Mouse (Mus musculus) liver, embryonic 12.5 days (tissue): Measurements from ENCODE around the gene Brca2. TPM values are rescaled to one million over a fixed set of nuclear protein-coding genes. Genes with fewer than 3 reads are reported as not detected.

Experiments used
- ATAC-seq: fragments of 200-750 bp; cut with Nextera tagmentation; 2 replicates; pipeline ENCODE4 v1.8.0; 2017; ENCODE audit warnings: moderate number of reproducible peaks, mild to moderate bottlenecking, moderate library complexity
- H3K27ac ChIP-seq: fragments of 300-500 bp; sonication (generic); 2 replicates; pipeline ENCODE4 v1.5.1; 2016; ENCODE audit warnings: mild to moderate bottlenecking
- H3K27me3 ChIP-seq: fragments of 300-500 bp; sonication (generic); replicated peaks from 2 replicates; pipeline ENCODE4 v1.6.1; 2016; ENCODE audit warnings: mild to moderate bottlenecking, moderate library complexity
- H3K36me3 ChIP-seq: fragments of 300-500 bp; sonication (generic); 2 replicates; pipeline ENCODE4 v1.6.1; 2016; ENCODE audit warnings: mild to moderate bottlenecking, moderate library complexity
- H3K4me1 ChIP-seq: fragments of 300-500 bp; sonication (generic); 2 replicates; pipeline ENCODE4 v1.6.1; 2016
- H3K4me2 ChIP-seq: fragments of 300-500 bp; sonication (generic); 2 replicates; pipeline ENCODE4 v1.6.1; 2016; ENCODE audit warnings: mild to moderate bottlenecking, moderate library complexity
- H3K4me3 ChIP-seq: fragments of 300-500 bp; sonication (generic); 2 replicates; pipeline ENCODE4 v1.5.1; 2016; ENCODE audit warnings: mild to moderate bottlenecking, moderate library complexity
- H3K9ac ChIP-seq: fragments of 300-500 bp; sonication (generic); 2 replicates; pipeline ENCODE4 v1.6.1; 2016; ENCODE audit warnings: mild to moderate bottlenecking, moderate library complexity
- H3K9me3 ChIP-seq: fragments of 300-500 bp; sonication (generic); replicated peaks from 2 replicates; pipeline ENCODE4 v1.6.1; 2016; ENCODE audit warnings: mild to moderate bottlenecking, moderate library complexity
- WGBS: fragments of 180-500 bp; shearing (Covaris S2); methylation state at CpG from one replicate; pipeline ENCODE4 v1.1.7; 2016; ENCODE audit not compliant: insufficient replicate concordance; 5-methylcytosine and 5-hydroxymethylcytosine counted together
- polyA plus RNA-seq: library from polyadenylated mRNA; unstranded; fragments of >200 nt; fragmentation: Nextera tagmentation; extraction: Ambion mirVana; gene quantifications from 2 replicates; pipeline ENCODE4 v1.2.1, GENCODE M21; 2016

The Brca2 gene
- polyA plus RNA-seq, 1 experiment from 2014 or later = 26.8 TPM

DNA sequence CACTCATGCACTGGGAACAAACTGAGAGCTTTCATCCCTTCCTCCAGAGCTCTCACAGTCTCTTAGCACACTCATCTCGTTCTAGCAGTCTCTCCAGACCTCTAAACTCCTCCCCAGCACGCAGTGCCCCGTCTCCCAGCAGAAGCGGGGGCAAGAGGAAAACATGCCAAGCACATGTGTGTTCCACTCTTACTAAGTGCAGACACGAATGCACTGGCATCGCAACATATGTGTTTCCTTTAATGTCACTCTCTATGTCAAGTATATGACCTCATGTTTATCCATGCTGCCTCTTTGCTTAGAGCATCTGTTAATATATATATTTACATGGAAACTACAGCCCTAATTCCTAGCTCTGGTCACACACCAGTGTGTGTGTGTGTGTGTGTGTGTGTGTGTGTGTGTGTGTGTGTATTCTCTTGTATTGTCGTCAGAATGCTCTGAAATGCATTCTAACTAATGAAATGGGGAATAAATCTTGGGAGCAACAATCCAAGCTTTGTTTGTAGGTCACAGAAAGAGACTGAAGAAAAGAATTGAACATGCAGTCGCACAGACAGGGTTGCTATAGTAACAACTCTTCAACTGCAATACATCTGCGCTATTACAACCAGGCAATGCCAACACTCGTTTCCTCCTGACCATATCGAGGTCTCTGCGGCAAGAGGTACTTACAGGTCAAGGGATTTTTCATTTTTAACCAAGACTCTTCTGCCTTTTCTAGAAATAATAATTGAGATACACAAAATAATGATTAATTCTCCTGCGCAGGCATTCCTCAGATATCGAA is 79.2 kb downstream of the Brca2 start:
- H3K4me1 ChIP-seq = peaks cover 30% of the 10 kb centered on the region
- no peak overlapping the region for H3K4me2 ChIP-seq
- H3K9me3 ChIP-seq = no peaks in the 10 kb centered on the region
- no peaks in the 10 kb centered on the region for H3K36me3 ChIP-seq
- H3K27ac ChIP-seq = no peak overlapping the region
- no peak overlapping the region for H3K9ac ChIP-seq
- no peaks in the 10 kb centered on the region for H3K27me3 ChIP-seq
- no peak overlapping the region for H3K4me3 ChIP-seq
- ATAC-seq = no peak
- WGBS = 80% methylated on average over 14 of the region's 14 CpGs

DNA sequence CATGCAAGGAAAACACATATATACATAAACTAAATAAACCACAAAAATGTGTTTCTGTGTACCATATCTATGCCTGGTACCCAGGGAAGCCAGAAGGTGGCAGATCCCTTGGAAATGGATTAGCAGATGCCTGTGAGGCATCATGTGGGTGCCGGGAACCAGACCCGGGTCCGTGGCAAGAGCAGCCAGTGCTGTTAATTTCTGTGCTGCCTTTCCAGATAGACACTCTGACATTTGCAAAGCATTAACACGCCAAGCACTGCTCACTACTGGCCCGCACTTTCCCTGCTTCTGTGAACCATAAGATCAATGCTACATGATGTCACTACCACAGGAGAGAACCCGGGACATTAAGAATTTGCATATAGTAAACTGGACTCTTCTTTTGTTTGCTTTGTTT is 83.7 kb downstream of the Brca2 start:
- Histone ChIP-seq H3K27ac (no peak overlapping the region), H3K4me3 (no peak overlapping the region), H3K9ac (no peak overlapping the region), H3K4me2 (no peak overlapping the region), H3K36me3 (no peaks in the 10 kb centered on the region), H3K9me3 (no peaks in the 10 kb centered on the region), H3K4me1 (no peaks in the 10 kb centered on the region), H3K27me3 (no peaks in the 10 kb centered on the region)
- 87% methylated on average over 6 of the region's 6 CpGs for WGBS
- ATAC-seq = no peak

DNA sequence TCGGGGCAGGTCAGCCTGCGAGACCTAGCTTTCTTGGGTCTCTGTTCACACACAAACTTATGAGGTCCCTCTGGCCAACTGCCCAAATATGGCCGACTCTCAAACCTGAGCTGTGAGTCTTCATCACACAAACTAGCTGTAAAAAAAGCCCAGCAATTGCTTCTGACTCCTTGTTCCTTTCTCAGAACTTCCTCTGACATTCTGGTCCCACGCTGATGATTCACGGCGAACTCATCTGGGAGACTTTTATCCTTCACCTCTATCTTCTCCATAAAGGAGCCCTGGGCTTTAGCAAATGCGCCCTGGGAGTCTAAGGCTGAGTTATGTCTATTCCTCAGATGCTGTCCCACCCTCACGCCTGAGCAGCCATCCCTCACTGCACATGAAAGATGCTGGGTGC is 85.2 kb downstream of the Brca2 start:
- Histone ChIP-seq H3K9ac (no peak overlapping the region), H3K4me1 (no peaks in the 10 kb centered on the region), H3K27me3 (no peaks in the 10 kb centered on the region), H3K27ac (no peak overlapping the region), H3K36me3 (no peaks in the 10 kb centered on the region), H3K4me3 (no peak overlapping the region), H3K4me2 (no peak overlapping the region), H3K9me3 (no peaks in the 10 kb centered on the region)
- ATAC-seq = no peak
- WGBS = 83% methylated on average over 8 of the region's 8 CpGs

DNA sequence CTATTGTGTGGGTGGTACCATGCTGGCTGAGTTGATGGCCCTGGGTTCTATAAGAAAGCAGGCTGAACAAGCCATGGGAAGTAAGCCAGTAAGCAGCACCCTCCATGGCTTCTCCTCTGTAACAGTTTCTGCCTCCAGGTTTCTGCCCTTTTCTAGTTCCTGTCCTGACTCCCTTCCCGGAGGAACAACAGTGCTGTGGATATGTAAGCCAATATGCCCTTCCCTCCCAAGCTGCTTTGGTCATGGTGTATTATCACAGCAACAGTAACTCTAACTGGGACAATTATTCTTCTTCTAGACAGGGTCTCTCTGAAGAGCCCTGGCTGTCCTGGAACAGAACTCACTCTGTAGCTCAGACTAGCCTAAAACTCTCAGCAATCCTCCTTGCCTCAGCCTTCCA is 88.7 kb downstream of the Brca2 start:
- Histone ChIP-seq H3K4me2 (no peak overlapping the region), H3K9me3 (no peaks in the 10 kb centered on the region), H3K4me3 (no peak overlapping the region), H3K4me1 (no peaks in the 10 kb centered on the region), H3K9ac (no peak overlapping the region), H3K36me3 (no peaks in the 10 kb centered on the region), H3K27me3 (no peaks in the 10 kb centered on the region), H3K27ac (no peak overlapping the region)
- 55% methylated on average over 1 of the region's 1 CpGs for WGBS
- no peak for ATAC-seq

DNA sequence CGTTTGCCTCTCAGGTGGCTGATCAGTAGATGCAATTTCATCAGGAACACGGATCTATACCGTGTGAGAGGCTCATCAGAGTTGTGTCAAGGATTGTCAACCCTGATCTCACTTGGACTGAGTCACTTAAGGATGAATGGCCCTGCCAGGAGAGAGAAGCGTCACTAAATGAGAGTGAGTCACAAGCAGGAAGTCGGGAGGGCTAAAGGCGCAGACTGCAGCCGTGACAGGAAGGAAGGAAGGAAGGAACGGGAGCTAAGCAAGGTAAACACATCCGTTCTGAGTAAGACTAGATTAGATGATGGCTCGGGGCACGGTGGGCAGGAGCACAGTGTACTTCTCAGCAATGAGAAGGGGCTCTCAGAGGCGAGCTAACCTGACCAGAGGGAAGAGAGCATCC is 89.3 kb downstream of the Brca2 start:
- ATAC-seq = no peak; the same call in 1 of the 2 replicates
- Histone ChIP-seq H3K9me3 (no peaks in the 10 kb centered on the region), H3K27ac (no peak overlapping the region), H3K4me2 (0 out of 2 replicates have a peak overlapping the region, but pooled peaks have one; percentile 11), H3K4me3 (no peak overlapping the region), H3K4me1 (no peaks in the 10 kb centered on the region), H3K9ac (no peak overlapping the region; the same call in 1 of the 2 replicates), H3K36me3 (no peaks in the 10 kb centered on the region), H3K27me3 (no peaks in the 10 kb centered on the region)
- 19% methylated on average over 12 of the region's 12 CpGs for WGBS

DNA sequence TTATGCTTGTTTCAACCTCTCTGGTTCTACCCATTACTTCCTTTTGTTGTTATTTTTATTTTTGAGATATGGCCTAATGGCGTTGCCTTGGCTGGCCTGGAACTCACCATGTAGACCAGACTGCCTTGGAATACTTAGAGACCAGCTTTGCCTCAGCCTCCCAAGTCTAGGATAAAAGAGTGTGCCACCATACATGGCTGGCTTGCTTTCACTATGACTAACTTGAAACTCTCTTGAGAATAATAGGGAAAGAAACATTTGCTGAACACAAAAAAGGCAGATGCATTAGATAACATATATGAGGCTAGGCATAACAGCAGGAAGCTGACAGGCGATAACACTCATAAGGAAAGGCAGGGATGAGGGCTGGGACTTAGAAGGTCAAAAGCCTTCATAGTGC is 91.6 kb downstream of the Brca2 start:
- Histone ChIP-seq H3K27me3 (no peaks in the 10 kb centered on the region), H3K4me2 (no peak overlapping the region), H3K4me1 (no peaks in the 10 kb centered on the region), H3K27ac (0 out of 2 replicates have a peak overlapping the region, but pooled peaks have one; percentile 36), H3K9me3 (no peaks in the 10 kb centered on the region), H3K4me3 (no peak overlapping the region), H3K36me3 (no peaks in the 10 kb centered on the region), H3K9ac (no peak overlapping the region)
- WGBS = 66% methylated on average over 2 of the region's 2 CpGs
- ATAC-seq = no peak

DNA sequence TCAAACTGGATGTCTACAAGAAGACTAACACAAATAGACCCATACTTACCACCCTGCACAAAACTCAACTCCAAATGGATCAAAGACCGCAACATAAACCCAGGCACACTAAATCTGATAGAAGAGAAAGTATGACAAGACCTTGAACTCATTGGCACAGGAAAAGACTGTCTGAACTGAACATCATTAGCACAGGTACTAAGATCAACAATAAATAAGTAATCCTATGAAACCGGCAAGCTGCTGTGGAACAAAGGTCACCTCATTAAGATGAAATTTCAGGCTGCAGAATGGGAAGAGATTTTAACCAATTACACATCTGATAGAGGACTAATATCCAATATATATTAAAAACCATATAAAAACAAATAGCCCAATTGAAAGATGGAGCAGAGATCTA is 93.8 kb downstream of the Brca2 start:
- no peak for ATAC-seq
- Histone ChIP-seq H3K4me2 (no peak overlapping the region), H3K9ac (no peak overlapping the region), H3K27me3 (no peaks in the 10 kb centered on the region), H3K36me3 (no peaks in the 10 kb centered on the region), H3K9me3 (no peaks in the 10 kb centered on the region), H3K4me3 (no peak overlapping the region), H3K4me1 (no peaks in the 10 kb centered on the region), H3K27ac (no peak overlapping the region)
- WGBS = 88% methylated on average over 2 of the region's 2 CpGs

DNA sequence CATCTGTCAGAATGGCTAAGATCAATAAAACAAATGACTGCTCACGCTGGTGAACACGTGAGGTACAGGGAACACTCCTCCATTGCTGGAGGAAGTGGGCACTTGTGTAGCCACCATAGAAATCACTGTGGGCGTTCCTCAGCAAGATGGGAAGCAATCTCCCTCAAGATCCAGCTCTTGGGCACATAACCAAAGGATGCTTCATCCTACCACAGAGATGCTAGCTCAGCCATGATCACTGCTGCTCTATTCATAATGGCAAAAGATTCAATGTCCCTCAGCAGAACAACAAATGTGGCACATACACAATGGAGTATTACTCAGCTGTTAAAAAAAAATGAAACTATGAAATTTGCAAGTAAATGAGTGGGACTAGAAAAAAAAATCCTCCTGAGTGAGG is 94.3 kb downstream of the Brca2 start:
- Histone ChIP-seq H3K4me3 (no peak overlapping the region), H3K27ac (no peak overlapping the region), H3K9ac (no peak overlapping the region), H3K36me3 (no peaks in the 10 kb centered on the region), H3K4me1 (no peaks in the 10 kb centered on the region), H3K27me3 (no peaks in the 10 kb centered on the region), H3K9me3 (no peaks in the 10 kb centered on the region), H3K4me2 (no peak overlapping the region)
- no peak for ATAC-seq
- 60% methylated on average over 3 of the region's 3 CpGs for WGBS

DNA sequence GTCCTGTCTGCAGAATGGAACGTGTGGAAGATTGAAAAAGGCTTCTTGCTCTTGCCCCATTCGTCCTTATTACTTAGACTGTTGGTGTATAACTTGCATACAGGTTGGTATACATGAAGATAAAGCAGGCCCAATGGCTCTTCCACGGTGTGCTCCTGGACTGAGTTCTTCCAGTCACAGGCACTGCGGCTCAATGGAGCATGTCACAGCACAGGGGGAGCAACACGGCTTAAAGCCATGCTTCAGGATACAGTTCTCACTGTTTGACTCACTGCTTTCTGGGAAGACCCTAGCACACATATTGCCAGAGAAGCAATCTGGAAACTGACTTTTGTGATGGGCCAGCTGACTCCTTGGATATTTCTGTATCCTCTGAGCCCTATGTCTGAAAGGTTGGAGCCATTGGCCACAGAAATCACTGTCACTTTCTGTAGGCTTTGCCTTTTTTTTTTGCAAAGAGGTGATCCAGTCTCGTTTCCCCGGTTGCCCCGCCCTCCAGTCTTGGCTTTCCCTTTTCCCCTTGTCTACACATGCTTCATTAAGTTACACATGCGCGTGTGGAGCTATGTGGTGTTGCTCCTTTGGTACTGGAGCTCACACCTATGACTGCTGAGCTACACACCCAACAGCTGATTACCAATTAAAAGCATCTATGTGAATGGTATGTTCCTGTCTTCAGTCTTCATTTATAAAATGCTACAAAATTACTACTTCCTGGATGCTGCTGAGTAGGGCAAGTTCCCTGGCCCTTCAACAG is 96.3 kb downstream of the Brca2 start:
- ATAC-seq = no peak
- Histone ChIP-seq H3K36me3 (no peaks in the 10 kb centered on the region), H3K4me3 (no peak overlapping the region), H3K27ac (no peak overlapping the region), H3K9ac (no peak overlapping the region), H3K9me3 (no peaks in the 10 kb centered on the region), H3K4me1 (no peaks in the 10 kb centered on the region), H3K4me2 (no peak overlapping the region), H3K27me3 (no peaks in the 10 kb centered on the region)
- WGBS = 80% methylated on average over 10 of the region's 10 CpGs

Other genes with a start within 250 kb of the Brca2 start
- not detected in 2 replicates for gene Zar1l, start 4.5 kb upstream of the Brca2 start, polyA plus RNA-seq
- gene N4bp2l1, start 74.6 kb downstream of the Brca2 start, polyA plus RNA-seq = 9.3 and 9.4 TPM in 2 replicates
- 25.6 and 29.5 TPM in 2 replicates for gene N4bp2l2, start 143.6 kb downstream of the Brca2 start, polyA plus RNA-seq
- 16.4 and 16.7 TPM in 2 replicates for gene Pds5b, start 151.1 kb downstream of the Brca2 start, polyA plus RNA-seq